Comparison of ENCODE assay signal across 25 mouse cellular contexts in the genomic region with DNA sequence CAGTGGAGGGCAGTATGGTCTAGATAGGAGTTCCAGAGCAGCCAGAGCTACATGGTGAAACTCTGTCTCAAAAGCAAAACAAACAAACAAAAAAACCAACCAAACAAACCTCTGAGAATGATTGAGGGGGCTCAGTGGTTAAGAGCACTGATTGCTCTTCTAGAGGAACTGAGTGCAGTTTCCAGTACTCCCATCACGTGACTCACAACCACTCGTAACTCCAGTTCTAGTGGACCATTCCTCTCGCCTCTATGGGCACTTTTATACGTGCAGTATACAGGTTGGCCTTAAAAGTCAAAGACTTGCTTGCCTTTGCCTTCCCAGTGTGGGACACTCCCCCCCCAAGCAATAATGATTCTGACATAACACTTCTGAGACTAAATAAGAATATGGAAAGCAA.
"Had no signal": no experiment of that assay in that cellular context is flagged by ENCODE, and none has a peak within 500 bp of the region (broad histone marks: within the 10 kb centered on the region; RNA-seq: fewer than 3 reads in every experiment).

No protein-coding gene starts in this region.

- DNase-seq: gastrocnemius, postnatal 25 days; heart, adult 18-20 months; heart, postnatal 10 days; heart, postnatal 4 days; kidney, adult 18-20 months; kidney, adult 8-10 months; kidney, postnatal 10 days; kidney, postnatal 25 days; kidney, postnatal 4 days; layer of hippocampus, adult 9-11 months; layer of hippocampus, postnatal 36 days; left cerebral cortex, postnatal 4 days had no signal

- H3K9ac ChIP-seq: heart, embryonic 12.5 days; hindbrain, embryonic 12.5 days; hindbrain, embryonic 14.5 days; intestine, embryonic 15.5 days; limb, embryonic 13.5 days; limb, embryonic 15.5 days; liver, embryonic 12.5 days had no signal

- H3K4me3 ChIP-seq: heart, embryonic 10.5 days; heart, embryonic 12.5 days; hindbrain, embryonic 10.5 days; hindbrain, embryonic 12.5 days; intestine, embryonic 15.5 days; layer of hippocampus, adult 2 months; limb, embryonic 13.5 days; limb, embryonic 15.5 days; liver, embryonic 12.5 days had no signal

- H3K36me3 ChIP-seq: hindbrain, embryonic 12.5 days; intestine, embryonic 15.5 days had no signal

- ATAC-seq: hindbrain, embryonic 16.5 days; inflammation-experienced regulatory T-cells, adult 6 months; intestine, embryonic 15.5 days; intestine, postnatal 0 days; liver, embryonic 12.5 days had no signal

- H3K9me3 ChIP-seq: heart, embryonic 10.5 days; heart, embryonic 12.5 days; hindbrain, embryonic 10.5 days; hindbrain, embryonic 12.5 days; intestine, embryonic 15.5 days; limb, embryonic 13.5 days; limb, embryonic 15.5 days; liver, embryonic 12.5 days had no signal

- H3K27me3 ChIP-seq: hindbrain, embryonic 12.5 days; intestine, embryonic 15.5 days; limb, embryonic 13.5 days; limb, embryonic 15.5 days had no signal

- H3K4me2 ChIP-seq: heart, embryonic 12.5 days; hindbrain, embryonic 12.5 days; hindbrain, embryonic 14.5 days; intestine, embryonic 15.5 days; limb, embryonic 13.5 days; limb, embryonic 15.5 days; liver, embryonic 12.5 days had no signal

- H3K27ac ChIP-seq: heart, embryonic 10.5 days; hindbrain, embryonic 10.5 days; hindbrain, embryonic 12.5 days; hindbrain, embryonic 14.5 days; intestine, embryonic 15.5 days; layer of hippocampus, adult 2 months; limb, embryonic 13.5 days; limb, embryonic 15.5 days; liver, embryonic 12.5 days had no signal
